Mouse (Mus musculus) WW6 (cell line): ENCODE results near the gene Ube2j2.

Experiments
- DNase-seq: peaks from one replicate; pipeline ENCODE4 v3.0.0-alpha.2; 2013; ENCODE audit warnings: low read depth, low spot score

Ube2j2 gene

DNA sequence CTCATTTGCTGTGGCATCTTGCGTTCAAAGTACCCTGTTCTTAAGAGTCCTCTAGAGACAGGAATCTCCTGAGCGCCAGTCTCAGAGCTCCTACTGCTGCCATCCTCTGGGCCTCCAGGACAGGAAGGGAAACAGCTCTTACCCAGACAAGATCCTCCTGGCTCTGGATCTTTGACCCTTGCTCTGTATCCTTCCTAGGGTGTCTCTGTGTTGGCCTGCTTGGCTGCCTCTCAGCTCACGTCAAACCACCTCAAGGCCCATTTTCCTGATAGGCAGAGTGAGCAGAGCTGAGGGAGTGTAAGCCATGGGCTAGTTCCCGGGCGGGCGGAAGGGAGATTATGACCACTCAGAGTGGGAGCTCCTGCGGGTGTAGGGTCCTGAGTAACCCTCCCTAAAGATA is 19.5 kb downstream of the Ube2j2 start:
- DNase-seq, result no peak

DNA sequence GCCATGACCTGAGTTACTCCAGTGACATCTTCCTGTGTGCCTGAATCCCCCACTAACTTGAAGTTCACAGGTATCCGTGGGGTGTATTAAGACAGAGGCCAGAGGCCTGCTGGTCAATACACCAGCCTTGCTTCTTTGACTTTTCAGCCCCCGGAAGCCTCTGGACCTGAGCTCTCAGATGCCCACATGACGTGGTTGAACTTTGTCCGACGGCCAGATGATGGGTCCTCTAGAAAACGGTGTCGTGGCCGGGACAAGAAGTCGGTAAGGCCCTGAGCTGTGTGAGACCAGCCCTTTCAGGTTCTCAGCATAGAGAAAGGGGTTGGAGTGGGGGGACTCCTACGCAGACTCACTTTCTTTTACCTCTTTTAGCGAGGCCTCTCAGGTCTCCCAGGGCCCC is 20.8 kb downstream of the Ube2j2 start:
- DNase-seq, result no peak

DNA sequence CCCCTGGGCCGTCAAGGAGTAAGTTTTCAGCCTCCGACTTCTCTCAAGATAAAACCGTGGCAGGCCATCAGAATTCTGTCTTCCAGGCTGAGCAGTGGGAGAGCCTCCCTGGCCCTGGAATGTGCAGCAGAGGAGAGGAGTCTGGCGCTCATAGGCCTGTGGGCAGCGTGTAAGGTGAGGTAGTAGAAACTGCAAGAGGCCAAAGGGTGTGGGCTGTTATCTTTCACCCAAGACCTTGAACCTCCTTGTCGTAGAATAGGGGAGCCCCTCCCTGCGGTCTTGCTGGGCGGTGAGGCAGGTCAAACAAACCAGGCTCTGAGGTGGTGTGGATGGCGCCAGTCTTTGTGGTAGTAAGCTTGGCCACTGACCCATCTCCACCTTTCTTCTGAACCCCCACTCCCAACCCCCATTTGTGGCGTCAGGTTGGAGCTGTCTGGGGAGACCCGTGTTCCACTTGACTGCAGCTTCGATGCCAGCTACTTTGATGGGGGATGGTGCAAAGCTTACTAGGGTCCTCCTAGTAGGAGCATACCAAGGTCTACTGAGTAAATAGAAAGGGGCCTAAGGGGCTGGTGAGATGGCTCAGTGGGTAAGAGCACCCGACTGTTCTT is 25.5 kb downstream of the Ube2j2 start:
- no peak for DNase-seq

DNA sequence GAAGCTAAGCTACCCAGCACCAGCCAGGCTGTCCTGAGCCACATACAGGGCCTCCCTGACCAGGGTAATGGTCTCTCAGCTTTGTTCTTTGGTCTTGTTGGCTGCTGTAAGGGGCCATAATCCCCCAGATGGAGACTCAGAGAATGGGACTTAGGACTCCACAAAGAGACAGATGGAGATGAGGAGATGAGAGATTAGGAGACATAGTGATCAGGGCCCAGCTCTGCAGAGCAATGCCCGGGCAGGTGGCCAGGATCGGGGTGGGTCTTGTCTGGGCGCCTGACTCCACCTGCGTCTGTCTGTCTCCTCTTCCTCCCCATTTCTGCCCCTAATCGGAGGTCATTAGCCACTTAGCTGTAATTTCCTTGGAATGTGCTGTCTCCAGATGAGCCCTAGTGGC is 26.7 kb downstream of the Ube2j2 start:
- DNase-seq, result no peak

DNA sequence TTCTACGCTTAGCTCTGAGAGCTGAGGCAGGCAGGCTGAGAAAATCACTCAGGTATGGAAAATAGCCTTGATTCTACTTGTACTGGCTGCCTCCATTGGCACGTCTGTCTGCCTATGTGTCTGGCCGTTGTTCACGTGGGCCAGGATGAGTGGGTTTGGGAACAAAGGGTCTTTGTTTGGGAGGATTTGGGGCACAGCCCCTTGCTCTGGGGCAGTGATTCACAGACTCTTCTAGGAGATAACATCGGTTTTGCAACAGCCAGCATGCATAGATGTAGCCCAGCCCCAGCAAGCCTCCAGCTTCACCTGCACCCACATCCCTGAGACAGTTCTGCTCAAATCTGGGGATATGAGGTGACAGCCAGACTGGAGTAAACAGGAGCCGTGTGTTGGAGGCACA is 29.0 kb downstream of the Ube2j2 start:
- DNase-seq, result no peak

DNA sequence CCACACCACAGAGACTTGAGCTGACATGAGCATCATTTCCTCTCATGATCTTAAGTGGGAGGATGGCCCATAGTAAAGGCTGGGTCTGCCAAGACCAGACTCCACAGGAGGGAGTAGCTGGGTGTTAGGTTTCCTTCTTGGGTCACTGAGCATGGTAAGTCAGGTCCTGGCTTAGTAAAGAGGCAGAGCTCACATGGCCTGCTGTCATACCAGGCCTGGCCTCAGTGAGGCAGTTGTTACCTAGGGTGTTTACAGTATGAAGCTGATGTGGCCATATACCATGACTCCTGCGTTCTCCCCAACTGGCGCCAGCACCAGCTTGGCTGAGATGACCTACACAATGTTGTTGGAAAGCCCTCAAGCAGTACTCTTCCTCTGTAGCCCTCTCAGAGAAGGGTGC is 29.6 kb downstream of the Ube2j2 start:
- no peak for DNase-seq

DNA sequence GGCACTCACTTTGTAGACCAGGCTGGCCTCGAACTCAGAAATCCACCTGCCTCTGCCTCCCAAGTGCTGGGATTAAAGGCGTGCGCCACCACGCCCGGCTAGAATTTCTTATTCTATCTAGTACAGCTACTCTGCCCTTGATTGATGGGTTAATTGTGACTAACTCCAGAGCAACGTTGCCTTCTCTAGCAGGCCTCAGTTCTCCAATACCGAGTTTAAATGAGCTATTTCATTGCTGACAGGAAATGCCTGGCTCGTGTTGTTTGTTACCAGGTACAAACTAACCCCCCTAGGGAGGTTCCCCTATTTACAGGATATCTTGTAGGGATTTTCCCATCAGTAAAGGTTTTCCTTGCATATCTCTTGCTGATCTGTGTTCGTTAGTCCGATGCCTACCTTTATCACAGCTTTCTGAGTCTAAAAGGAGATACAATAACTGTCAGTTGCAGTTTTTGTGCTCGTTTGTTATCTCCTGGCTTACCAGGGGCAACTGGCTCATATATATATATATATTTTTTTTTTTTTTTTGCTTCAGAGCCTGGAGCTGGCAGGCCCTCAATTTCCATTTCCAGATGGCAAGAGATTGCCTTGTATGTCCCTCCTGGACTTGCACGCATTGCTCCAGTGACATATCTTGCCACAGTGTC is 37.9 kb downstream of the Ube2j2 start:
- no peak for DNase-seq

DNA sequence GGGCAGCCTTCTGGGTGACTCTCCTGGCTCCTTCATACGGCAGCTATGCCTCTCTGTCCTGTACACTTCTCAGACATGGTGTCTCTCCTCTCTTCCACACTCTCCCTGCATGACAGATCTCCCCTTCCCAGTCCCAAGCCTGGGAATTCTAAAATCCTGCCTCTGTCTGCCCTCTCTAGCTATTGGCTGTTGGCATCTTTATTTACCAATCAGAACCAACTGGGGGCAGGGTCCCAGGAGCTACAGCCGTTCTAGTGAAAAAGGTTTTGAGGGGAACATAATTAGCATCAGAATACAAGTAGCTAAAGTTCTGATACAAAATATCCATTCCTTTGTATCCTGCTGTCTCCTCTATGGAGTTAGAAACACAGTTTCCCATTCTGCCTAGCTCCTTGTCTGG is 40.2 kb downstream of the Ube2j2 start:
- DNase-seq, result no peak

DNA sequence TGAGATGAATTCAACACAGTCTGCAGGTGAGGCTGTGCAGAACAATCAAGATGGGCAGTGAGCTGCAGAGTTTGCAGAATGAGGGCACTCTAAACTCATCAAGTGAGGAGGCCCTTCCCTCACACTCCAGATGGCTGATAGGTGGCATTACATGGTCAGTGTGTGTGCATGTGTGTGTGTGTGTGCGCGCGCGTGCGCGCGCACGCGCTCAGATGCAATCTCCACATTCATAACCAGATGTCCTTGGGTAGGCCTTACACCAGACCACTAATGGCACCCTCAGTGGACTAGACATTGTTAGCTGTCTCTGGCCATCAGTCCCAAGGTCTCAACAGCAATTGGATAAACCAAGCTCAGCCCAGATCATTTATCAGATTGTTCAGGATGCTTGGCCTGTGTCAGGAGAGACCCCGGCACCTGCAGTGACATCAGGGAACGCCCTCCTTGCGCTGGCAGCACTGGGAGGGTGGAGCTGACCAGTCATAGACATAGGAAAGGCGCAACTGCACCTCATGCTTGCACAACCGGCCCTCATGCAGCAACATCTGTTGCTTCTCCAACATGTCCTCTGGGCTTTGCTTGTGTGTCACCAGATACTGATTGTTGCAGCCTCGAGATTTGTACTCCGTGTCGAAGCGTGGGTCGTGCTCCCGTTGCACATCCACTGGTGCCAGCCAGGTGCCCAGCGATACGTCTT is 47.7 kb downstream of the Ube2j2 start:
- no peak for DNase-seq

DNA sequence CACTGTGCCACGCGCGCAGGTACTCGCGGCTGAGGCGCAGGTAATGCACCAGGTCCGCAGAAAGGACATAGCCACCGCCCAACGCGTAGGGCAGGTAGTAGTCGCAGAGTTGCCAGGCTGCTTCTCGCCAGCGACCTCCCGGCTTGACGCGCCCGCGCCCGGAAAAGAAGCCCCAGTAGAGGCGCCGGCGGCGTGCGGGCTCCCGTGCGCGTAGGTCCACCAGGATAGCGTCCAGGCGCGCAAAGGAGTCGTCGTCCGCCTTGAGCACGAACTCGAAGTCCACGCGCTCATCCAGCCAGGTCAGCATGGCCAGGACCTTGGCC is 48.2 kb downstream of the Ube2j2 start:
- no peak for DNase-seq

DNA sequence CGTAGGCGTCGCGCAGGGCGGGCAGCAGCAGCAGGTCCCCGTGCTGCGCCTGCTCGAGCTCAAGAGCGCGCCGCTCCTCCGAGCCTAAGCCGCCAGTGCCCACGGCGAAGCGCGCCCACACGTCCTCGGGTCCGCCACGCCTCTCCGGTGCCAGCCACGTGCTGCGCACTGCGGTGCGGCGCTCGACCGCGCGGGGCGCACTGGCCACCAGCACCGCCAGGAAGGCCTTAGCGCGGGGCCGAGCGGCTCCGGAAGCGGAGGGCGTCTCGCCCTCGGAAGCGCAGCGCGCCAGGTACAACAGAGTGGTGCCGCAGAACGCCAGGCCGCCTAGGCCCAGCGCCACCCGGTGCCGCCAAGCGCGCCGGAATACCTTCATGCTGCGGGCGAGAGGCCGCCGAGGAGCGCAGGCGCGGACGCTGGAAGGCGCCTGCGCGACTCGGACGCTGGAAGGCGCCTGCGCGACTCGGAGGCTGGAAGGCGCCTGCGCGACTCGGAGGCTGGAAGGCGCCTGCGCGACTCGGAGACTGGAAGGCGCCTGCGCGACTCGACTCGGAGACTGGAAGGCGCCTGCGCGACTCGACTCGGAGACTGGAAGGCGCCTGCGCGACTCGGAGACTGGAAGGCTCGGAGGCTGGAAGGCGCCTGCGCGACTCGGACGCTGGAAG is 48.7 kb downstream of the Ube2j2 start, which contains the start of the genes B3galt6 and Sdf4:
Gene B3galt6 (minus strand): TSS at position 409 of the 665 bp plus-strand sequence.
Gene Sdf4 (plus strand): TSS at position 632 of the 665 bp plus-strand sequence.
- peak; percentile 68 for DNase-seq

DNA sequence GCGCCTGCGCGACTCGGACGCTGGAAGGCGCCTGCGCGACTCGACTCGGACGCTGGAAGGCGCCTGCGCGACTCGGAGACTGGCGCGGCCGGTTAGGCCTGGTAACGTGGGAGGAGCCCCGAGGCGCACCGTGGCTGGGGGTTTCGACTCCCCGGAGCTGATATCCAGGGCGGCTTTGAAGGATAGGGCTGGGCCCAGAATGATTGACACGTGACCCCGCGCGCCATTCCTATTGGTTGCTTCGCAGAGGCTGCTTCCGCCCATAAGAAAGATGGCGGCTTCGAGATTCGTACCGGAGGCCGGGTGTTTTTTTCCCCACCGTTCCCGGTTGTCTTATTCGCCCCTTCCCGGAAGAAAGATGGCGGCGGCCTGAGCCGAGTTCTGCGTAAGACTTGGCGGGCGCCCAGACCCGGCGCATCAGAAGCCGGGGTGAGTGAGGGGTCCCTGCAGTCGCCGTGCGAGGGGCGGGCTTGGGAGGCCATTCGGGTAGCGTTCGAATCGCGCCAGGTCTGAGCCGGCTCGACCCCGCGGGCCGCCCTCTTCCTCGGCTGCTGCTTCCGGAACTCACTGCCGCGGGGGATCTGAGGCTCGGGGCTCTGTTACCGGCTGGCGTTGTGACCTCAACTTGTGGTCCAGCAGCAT is 49.4 kb downstream of the Ube2j2 start:
- DNase-seq, result no peak

DNA sequence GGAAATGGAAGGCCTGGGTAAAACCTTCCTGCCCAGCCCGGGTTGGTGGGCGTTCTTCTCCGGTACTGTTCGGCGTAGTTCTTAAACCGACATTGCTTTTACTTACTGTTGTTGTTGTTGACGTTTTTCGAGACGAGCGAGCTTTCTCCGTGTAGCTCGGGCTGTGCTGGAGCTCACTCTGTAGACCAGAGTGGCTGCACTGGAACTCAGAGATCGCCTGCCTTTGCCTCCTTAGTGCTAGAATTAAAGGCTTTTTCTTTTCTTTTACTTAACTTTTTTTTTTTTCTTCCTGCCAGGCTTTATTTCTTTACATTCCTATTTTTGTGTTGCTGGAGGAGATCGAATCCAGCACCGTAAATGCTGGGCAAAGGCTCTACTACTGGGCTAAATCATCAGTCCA is 50.0 kb downstream of the Ube2j2 start:
- DNase-seq, result no peak

DNA sequence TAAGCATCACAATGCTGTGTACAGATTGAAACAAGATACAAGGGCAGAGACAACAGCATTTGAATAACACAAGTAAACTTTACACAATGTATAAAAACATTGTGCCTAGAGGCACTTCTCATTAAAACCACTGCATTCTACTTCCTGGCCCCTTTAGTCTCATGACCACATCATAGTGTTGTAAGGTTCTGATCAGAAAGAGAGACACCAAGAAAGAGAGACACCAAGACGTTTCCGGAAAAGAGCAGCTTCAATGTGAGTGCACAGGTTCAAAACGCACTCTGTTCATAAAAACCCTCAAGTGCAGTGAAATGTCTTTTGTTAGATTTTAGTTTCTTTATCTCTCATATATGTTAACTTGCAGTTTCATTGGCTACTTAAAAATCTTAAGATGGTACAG is 60.5 kb downstream of the Ube2j2 start:
- no peak for DNase-seq

DNA sequence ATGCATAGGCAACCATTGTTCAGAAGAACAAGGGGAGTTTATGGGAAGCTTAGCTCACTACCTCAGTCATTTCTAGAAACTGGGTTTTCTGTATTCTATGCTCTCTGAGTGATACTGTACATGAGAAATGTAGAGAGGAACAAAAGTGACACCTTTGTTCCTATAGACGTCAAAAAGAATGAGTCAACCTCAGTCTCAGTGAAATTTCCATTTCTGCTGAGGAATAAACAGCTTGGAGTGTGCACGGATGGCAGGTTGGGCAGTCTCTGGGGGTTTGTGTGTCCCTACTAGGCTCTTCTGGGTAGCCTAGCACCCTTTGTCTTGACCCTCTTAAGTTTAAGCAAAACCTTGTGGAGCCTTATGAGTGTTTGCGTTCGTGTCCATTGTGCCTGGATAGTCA is 64.7 kb downstream of the Ube2j2 start:
- no peak for DNase-seq
